Mouse (Mus musculus) heart, adult 18-20 months (tissue): Measurements from ENCODE around the gene Inhbc. TPM values are rescaled to one million over a fixed set of nuclear protein-coding genes. Genes with fewer than 3 reads are reported as not detected.
"Not testable (repeated sequence)": the region's sequence is repeated elsewhere in the genome, so short reads cannot be mapped to it uniquely, and the experiment has no call there.

ENCODE experiments used
- DNase-seq, 2 experiments: peaks; one replicate each; pipeline ENCODE4 v3.0.0; 2021 to 2022; ENCODE audit warnings: mixed read lengths in 1 of 2
- total RNA-seq, 2 experiments: library from RNA; stranded (reverse); gene quantifications; 2 replicates each; pipeline ENCODE4 v1.2.3; 2021

Gene Inhbc
- total RNA-seq, 2 experiments from 2014 or later = not detected

DNA sequence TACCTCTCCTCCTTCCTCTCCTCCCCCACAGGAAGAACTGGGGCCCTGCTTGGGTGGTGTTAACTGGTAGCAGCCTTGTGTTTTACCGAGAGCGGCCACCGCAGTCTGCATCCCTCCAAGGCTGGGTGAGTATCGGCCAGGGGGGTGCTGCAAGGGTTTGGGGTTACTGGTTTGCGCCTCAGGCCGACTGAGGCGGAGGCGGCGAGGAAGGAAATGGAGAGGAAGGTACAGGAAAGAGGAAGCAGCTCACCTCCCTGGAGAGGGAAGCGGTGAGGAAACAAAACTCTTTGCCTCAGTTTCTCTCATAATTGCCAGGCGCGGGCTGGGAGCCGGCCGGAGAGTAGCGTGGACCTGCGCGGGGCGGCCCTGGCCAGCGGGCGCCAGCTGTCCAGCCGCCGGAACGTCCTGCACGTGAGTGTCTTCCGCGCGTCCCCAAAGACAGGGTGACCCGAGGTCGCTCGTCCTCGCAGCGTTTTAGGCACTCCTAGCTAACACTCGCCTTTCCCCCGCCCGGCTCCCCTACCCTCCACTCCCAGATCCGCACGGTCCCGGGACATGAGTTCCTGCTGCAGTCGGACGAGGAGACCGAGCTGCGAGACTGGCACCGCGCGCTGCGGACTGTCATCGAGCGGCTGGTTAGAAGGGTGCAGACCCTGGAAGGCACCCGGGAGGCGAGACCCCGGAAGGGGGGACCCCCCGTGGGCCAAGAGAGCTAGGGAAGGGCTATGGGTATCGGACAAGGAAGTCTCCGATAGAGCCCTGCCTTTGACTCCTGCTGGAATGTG lies 44.0 kb downstream of the Inhbc start:
- DNase-seq = peak in 1 of 2 experiments; percentile 60

DNA sequence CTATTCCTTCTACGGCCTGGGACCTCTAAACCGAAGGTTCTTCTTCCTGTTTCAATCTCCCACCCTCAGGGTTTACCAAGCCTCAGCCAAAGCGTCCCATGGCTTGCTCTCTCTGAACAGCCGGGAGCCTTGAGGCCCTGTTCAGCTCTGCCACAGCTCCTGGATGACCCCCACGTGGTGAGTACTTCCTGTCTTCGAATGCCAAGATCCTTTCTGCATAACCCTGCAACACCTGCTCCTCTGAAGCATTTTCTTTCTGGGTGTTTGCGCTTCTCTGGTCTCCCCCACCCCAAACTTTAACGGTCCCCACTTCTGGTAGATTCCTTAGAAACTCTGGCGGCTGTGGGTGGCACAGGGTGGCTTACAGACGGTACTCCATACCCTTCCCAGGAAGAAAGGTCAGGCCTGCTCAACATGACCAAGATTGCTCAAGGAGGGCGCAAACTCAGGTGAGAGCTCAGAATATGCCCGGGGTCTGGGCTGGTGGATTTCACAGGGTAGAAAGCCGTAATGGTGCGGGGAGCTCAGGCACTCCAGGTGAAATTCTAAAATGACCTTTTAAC lies 44.7 kb downstream of the Inhbc start:
- no peak for DNase-seq

GRCm38 (mm10) chr10:127324495-127324894 lies 45.7 kb downstream of the Inhbc start:
- DNase-seq = peak; percentile 47 to 58

- DNase-seq = peak; percentile 38 to 68
Measured at GRCm38 (mm10) chr10:127323131-127323855, 46.9 kb downstream of the Inhbc start.

DNA sequence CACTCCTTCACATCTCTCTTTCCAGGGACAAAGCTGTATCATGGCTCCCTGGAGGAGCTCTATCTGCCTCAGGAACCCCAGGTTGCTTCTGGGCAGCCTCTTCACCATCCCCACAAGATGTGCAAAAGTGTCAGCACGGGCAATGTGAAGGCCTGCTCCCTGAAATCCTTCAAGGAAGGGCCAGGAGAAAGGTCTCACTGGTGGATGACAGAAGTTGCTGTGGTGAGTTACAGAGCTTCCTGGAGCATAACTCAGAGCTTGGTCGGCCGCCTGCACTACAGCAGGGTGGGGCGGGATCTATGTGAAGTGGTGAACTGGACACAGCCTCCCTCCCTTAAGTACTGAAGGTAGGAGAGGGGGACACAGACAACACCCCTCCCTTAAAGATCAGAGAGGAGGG lies 47.6 kb downstream of the Inhbc start:
- no peak for DNase-seq

GRCm38 (mm10) chr10:127322178-127322577 lies 48.1 kb downstream of the Inhbc start:
- DNase-seq = no peak

- DNase-seq = no peak
Measured at GRCm38 (mm10) chr10:127321621-127322020, 48.6 kb downstream of the Inhbc start, which contains the start of gene Arhgap9. TSS of gene Arhgap9 (plus strand) at chr10:127321964.

GRCm38 (mm10) chr10:127319969-127320368 lies 50.3 kb downstream of the Inhbc start:
- DNase-seq = no peak

GRCm38 (mm10) chr10:127318009-127318408 lies 52.2 kb downstream of the Inhbc start:
- no peak for DNase-seq

- no peak for DNase-seq
Measured at GRCm38 (mm10) chr10:127317277-127317676, 53.0 kb downstream of the Inhbc start.

GRCm38 (mm10) chr10:127314950-127315349 lies 55.3 kb downstream of the Inhbc start:
- DNase-seq = not testable (repeated sequence)

DNA sequence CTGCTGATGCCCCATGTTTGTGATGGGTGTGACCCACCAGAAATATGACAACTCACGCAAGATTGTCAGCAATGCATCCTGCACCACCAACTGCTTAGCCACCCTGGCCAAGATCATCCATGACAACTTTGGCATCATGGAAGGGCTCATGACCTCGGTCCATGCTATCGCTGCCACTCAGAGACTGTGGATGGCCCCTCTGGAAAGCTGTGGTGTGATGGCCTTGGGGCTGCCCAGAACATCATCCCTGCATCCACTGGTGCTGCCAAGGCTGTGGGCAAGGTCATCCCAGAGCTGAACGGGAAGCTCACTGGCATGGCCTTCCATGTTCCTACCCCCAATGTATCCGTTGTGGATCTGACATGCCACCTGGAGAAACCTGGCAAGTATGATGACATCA lies 56.7 kb downstream of the Inhbc start:
- DNase-seq = not testable (repeated sequence)

- DNase-seq = no peak
Measured at GRCm38 (mm10) chr10:127312858-127313257, 57.4 kb downstream of the Inhbc start.

GRCm38 (mm10) chr10:127312356-127312676 lies 57.9 kb downstream of the Inhbc start:
- DNase-seq = peak; percentile 89 to 90

GRCm38 (mm10) chr10:127311476-127312355 lies 58.5 kb downstream of the Inhbc start, which contains the start of gene Mars:
TSS of gene Mars (minus strand) at chr10:127311786.
- peak; percentile 98 to 99 for DNase-seq

DNA sequence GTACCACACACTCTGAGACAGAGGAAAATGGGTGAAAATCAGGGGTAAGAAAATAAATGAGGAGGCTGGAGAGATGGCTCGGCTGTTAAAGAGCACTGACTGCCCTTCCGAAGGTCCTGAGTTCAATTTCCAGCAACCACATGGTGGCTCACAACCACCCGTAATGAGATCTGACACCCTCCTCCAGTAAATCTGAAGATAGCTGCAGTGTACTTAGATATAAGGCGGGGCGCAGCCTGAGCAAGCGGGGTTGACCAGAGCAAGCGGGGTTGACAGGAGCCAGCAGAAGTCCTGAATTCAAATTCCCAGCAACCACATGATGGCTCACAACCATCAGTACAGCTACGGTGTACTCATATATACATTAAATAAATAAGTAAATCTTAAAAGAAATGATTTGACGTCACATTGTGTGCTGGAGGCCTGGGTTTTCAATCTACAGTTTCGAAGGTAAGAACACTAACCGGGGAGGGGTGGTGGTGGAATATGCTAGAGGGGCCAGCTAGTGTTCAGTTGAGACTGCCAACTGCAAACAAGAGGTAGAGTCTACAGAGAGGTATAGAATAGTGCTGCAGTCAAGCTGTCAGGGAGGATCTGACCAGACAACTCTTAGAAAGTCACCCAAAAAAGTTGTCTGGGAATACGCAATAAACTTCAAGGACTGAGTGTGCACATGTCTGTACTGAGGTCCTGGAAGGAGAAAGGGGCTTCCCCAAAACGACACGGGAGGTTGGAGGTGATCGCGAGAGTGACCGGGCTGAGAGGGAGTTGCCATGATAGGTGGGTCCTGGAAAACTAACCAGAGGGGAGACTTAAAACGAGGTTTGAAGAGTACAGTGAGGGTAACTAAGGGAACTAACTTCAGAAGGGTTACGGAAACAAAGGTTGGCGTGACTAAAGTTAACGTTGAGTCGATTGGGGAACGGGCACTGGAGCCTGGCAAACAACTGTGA lies 59.4 kb downstream of the Inhbc start:
- no peak for DNase-seq

- DNase-seq = not testable (repeated sequence)
Measured at GRCm38 (mm10) chr10:127309167-127309566, 61.1 kb downstream of the Inhbc start.
